Mouse (Mus musculus) kidney, postnatal 10 days (tissue): Measurements from ENCODE around the gene Tmem120b.

Source experiments
- DNase-seq: peaks from one replicate; pipeline ENCODE4 v3.0.0; 2021; ENCODE audit warnings: mixed read lengths

Tmem120b gene

DNA sequence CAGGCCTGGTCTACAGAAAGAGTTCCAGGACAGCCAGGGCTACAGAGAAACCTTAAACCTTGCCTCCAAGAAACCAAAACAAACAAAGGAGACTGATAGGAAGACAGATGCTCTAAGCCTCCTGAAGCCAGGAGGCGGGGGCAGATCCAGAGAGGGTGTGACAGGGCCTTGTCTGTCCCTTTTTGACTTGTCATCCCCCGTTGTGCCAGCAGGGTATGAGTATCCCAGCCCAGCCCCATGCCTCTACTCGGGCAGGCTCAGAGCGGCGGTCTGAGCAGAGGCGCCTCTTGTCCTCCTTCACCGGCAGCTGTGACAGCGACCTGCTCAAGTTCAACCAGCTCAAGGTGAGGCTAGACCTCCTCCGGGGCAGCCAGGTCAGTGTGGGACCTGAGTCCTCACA lies 94.7 kb downstream of the Tmem120b start:
- DNase-seq: no peak

DNA sequence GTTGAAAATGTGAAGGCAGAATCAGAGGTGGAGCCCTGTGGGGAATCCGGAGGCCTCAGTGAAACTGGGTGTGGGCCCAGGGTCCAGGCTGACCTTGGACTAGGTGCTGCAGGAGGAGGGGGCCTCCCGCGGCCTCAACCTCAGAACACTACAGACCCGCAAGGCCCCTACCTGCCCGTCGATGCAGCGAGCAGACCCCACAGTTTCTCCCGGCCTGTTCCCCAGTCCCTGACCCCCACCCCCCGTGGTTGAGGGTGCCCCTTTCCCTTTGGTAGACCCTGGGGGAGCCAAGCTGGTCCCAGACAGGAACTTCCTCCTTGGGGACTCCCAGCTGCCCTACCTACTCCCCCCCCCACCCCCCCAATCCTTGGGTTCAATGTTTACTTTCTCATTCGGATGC lies 98.2 kb downstream of the Tmem120b start:
- no peak for DNase-seq
